Mouse (Mus musculus): ENCODE measurements around the gene Brix1. TPM values are rescaled to one million over a fixed set of nuclear protein-coding genes. Genes with fewer than 3 reads are reported as not detected.
"Not testable (repeated sequence)": the region's sequence is repeated elsewhere in the genome, so short reads cannot be mapped to it uniquely, and the experiment has no call there.

The Brix1 gene
- polyA plus RNA-seq, 1 experiment from 2014 or later: 66.5 TPM

DNA sequence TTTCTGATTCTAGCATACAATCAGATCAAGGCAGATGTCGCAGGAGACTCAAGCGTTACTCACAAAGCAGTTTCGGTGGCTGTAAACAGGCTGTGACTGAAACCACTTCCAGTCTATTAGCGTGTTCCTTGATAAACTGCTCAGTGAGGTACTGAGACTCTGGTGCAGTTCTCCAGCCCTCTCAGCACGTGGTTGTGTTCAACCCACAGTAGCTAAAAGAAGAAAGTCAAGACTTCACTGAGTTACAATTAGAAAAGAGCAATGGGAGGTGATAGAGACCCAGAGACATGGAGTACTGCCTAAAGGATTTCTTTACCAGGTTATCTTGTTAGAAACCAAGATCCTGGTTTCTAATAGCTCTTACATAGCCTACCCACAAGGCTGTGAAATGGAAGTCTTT is 13.8 kb upstream of the Brix1 start:
- peaks cover 7% of the 10 kb centered on the region for H3K36me3 ChIP-seq (replicated peaks; ENCODE audit: control insufficient read depth, insufficient read depth)
- no peak overlapping the region for H3K27ac ChIP-seq
- no peak for ATAC-seq (ENCODE audit: low FRiP score)
- no peaks in the 10 kb centered on the region for H3K27me3 ChIP-seq (ENCODE audit: control insufficient read depth, insufficient read depth, low read length)
- DNase-seq (ENCODE audit: low spot score): no peak
- H3K4me3 ChIP-seq (replicated peaks; ENCODE audit: low read length): no peak overlapping the region
- H3K4me1 ChIP-seq (replicated peaks; ENCODE audit: control insufficient read depth, insufficient read depth, low read length): no peaks in the 10 kb centered on the region
- 83% methylated on average over 5 of the region's 5 CpGs for WGBS
- no peak overlapping the region for H3K9ac ChIP-seq
- H3K9me3 ChIP-seq (ENCODE audit: control insufficient read depth, low read length): no peaks in the 10 kb centered on the region
- H3K4me2 ChIP-seq (replicated peaks): no peak overlapping the region

GRCm38 (mm10) chr15:10496696-10497095 is 10.9 kb upstream of the Brix1 start:
- H3K4me2 ChIP-seq (replicated peaks); DNase-seq (ENCODE audit: low spot score); H3K4me1 ChIP-seq (replicated peaks; ENCODE audit: control insufficient read depth, insufficient read depth, low read length); H3K9ac ChIP-seq; H3K27me3 ChIP-seq (ENCODE audit: control insufficient read depth, insufficient read depth, low read length); H3K27ac ChIP-seq; ATAC-seq (ENCODE audit: low FRiP score); H3K9me3 ChIP-seq (ENCODE audit: control insufficient read depth, low read length); H3K4me3 ChIP-seq (replicated peaks; ENCODE audit: low read length): not testable (repeated sequence)
- WGBS: 98% methylated on average over 1 of the region's 1 CpGs
- H3K36me3 ChIP-seq (replicated peaks; ENCODE audit: control insufficient read depth, insufficient read depth): peaks cover 31% of the 10 kb centered on the region

DNA sequence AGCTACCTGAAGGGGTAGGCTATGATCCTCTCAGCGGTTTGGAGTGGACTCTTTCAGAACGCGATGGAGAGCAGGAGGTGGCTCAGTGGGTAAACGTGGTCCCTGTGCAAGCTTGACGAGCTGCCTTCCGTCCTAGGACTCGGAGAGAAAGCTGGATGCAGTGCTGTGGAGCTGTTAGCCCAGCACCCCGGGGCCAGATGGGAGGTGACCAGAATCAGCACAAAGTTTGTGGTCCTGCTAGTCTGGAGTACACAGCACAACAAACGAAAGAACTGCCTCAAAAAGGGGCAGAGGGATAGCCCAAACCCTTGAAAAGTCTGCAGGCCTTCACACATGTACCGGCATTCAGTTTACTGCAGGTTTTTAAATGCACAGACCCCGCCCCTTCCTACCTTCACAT is 10.2 kb upstream of the Brix1 start:
- no peak for DNase-seq (ENCODE audit: low spot score)
- 95% methylated on average over 11 of the region's 11 CpGs for WGBS

DNA sequence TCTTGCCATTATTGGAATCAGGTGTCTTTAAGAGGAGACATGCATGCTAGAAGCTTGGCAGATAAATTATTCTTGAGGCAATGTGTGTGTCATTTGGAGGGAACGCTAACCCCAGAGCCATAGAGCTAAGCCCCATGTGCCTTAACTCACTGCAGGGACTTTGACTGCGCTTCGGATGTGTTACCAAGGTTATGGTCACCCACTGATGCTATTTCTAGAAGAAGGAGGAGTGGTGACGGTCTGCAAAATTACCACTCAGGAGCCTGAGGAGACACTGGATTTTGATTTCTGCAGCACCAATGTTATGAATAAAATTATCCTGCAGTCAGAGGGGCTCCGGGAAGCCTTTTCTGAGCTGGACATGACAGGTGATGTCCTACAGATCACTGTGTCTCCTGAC is 4.4 kb upstream of the Brix1 start:
- Histone ChIP-seq H3K36me3 (replicated peaks; ENCODE audit: control insufficient read depth, insufficient read depth) (peaks cover 41% of the 10 kb centered on the region), H3K4me2 (replicated peaks) (no peak overlapping the region), H3K9me3 (ENCODE audit: control insufficient read depth, low read length) (no peaks in the 10 kb centered on the region), H3K27ac (no peak overlapping the region), H3K4me3 (replicated peaks; ENCODE audit: low read length) (no peak overlapping the region), H3K27me3 (ENCODE audit: control insufficient read depth, insufficient read depth, low read length) (no peaks in the 10 kb centered on the region), H3K4me1 (replicated peaks; ENCODE audit: control insufficient read depth, insufficient read depth, low read length) (peaks cover 12% of the 10 kb centered on the region), H3K9ac (no peak overlapping the region)
- no peak for ATAC-seq (ENCODE audit: low FRiP score)
- WGBS: 92% methylated on average over 5 of the region's 5 CpGs
- no peak for DNase-seq (ENCODE audit: low spot score)

More for the DNA sequence above, 10.2 kb upstream of the Brix1 start:
- no peak overlapping the region for H3K9ac ChIP-seq
- H3K27me3 ChIP-seq (ENCODE audit: control insufficient read depth, insufficient read depth, low read length): no peaks in the 10 kb centered on the region
- H3K4me3 ChIP-seq (replicated peaks; ENCODE audit: low read length): no peak overlapping the region
- H3K27ac ChIP-seq: no peak overlapping the region
- H3K4me2 ChIP-seq (replicated peaks): no peak overlapping the region
- H3K9me3 ChIP-seq (ENCODE audit: control insufficient read depth, low read length): no peaks in the 10 kb centered on the region
- no peak for ATAC-seq (ENCODE audit: low FRiP score)
- H3K36me3 ChIP-seq (replicated peaks; ENCODE audit: control insufficient read depth, insufficient read depth): peaks cover 36% of the 10 kb centered on the region
- no peaks in the 10 kb centered on the region for H3K4me1 ChIP-seq (replicated peaks; ENCODE audit: control insufficient read depth, insufficient read depth, low read length)

- 59% methylated on average over 2 of the region's 2 CpGs for WGBS
- H3K4me3 ChIP-seq (replicated peaks; ENCODE audit: low read length): peak overlapping the region; percentile 82; the same call in 1 of the 2 replicates
- H3K9ac ChIP-seq: peak overlapping the region; percentile 80
- H3K9me3 ChIP-seq (ENCODE audit: control insufficient read depth, low read length): no peaks in the 10 kb centered on the region
- DNase-seq (ENCODE audit: low spot score) (no peak), ATAC-seq (ENCODE audit: low FRiP score) (no peak)
- H3K36me3 ChIP-seq (replicated peaks; ENCODE audit: control insufficient read depth, insufficient read depth): peaks cover 33% of the 10 kb centered on the region
- H3K4me1 ChIP-seq (replicated peaks; ENCODE audit: control insufficient read depth, insufficient read depth, low read length): peaks cover 20% of the 10 kb centered on the region
- no peaks in the 10 kb centered on the region for H3K27me3 ChIP-seq (ENCODE audit: control insufficient read depth, insufficient read depth, low read length)
- peak overlapping the region; percentile 66 for H3K4me2 ChIP-seq (replicated peaks)
- H3K27ac ChIP-seq: no peak overlapping the region
These were observed 1.5 kb upstream of the Brix1 start for GRCm38 (mm10) chr15:10487246-10487645.

GRCm38 (mm10) chr15:10486365-10486839 is 655 bp upstream of the Brix1 start:
- peak; percentile 54 for ATAC-seq (ENCODE audit: low FRiP score)
- H3K9me3 ChIP-seq (ENCODE audit: control insufficient read depth, low read length): no peaks in the 10 kb centered on the region
- 1% methylated on average over 18 of the region's 18 CpGs for WGBS
- peaks cover 31% of the 10 kb centered on the region for H3K36me3 ChIP-seq (replicated peaks; ENCODE audit: control insufficient read depth, insufficient read depth)
- peak overlapping the region; percentile 80 for H3K9ac ChIP-seq
- peak overlapping the region; percentile 66 for H3K4me2 ChIP-seq (replicated peaks)
- DNase-seq (ENCODE audit: low spot score): no peak
- peaks cover 20% of the 10 kb centered on the region for H3K4me1 ChIP-seq (replicated peaks; ENCODE audit: control insufficient read depth, insufficient read depth, low read length)
- H3K4me3 ChIP-seq (replicated peaks; ENCODE audit: low read length): peak overlapping the region; percentile 82
- H3K27ac ChIP-seq: peak overlapping the region; percentile 75
- no peaks in the 10 kb centered on the region for H3K27me3 ChIP-seq (ENCODE audit: control insufficient read depth, insufficient read depth, low read length)

- WGBS: 15% methylated on average over 3 of the region's 3 CpGs
- Histone ChIP-seq H3K27me3 (ENCODE audit: control insufficient read depth, insufficient read depth, low read length) (no peaks in the 10 kb centered on the region), H3K27ac (peak overlapping the region; percentile 74; the same call in 1 of the 2 replicates), H3K4me1 (replicated peaks; ENCODE audit: control insufficient read depth, insufficient read depth, low read length) (peaks cover 12% of the 10 kb centered on the region), H3K9ac (peak overlapping the region; percentile 82), H3K9me3 (ENCODE audit: control insufficient read depth, low read length) (no peaks in the 10 kb centered on the region), H3K4me2 (replicated peaks) (peak overlapping the region; percentile 87), H3K4me3 (replicated peaks; ENCODE audit: low read length) (peak overlapping the region; percentile 96), H3K36me3 (replicated peaks; ENCODE audit: control insufficient read depth, insufficient read depth) (peaks cover 14% of the 10 kb centered on the region)
- no peak for DNase-seq (ENCODE audit: low spot score)
- ATAC-seq (ENCODE audit: low FRiP score): no peak
These were observed 14.8 kb downstream of the Brix1 start for GRCm38 (mm10) chr15:10470941-10471340.

DNA sequence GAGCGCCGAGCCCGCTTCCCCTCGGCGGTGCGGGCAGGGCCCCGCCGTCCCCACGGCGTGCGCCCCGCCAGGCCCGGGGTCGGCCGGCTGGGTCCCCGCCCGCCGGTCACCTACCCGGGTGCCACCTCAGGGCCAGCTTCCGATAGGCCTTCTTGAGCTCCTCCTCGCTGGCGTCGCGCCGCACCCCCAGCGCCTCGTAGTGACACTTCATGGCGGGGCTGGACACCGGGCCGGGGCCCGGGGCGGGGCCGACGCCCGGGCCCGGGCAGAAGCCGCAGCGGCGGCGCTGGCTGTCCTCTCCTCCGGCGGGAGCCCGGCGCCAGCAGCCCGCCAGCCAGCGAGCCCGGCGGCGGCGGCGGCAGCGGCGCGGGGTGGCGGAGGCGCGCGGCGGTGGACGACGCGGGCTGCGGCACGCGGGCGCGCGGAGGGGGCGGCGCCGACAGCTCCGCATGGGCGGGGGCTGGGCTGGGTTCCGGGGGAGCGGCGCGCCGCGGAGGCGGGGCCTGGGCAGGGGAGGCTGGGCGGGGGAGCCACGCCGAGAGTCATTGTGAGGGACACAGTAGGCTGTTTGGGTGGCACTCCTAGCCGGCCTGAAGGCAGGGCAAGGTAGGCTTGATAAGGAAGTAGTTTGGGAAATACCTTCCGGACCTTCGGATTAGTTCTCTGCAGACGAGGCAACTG is 15.5 kb downstream of the Brix1 start, which contains the start of gene Dnajc21:
Gene Dnajc21, minus strand, starts transcription at position 366 of the 681 bp plus-strand sequence.
- Histone ChIP-seq H3K27me3 (ENCODE audit: control insufficient read depth, insufficient read depth, low read length) (no peaks in the 10 kb centered on the region), H3K27ac (peak within 1 kb of the TSS; percentile 74), H3K4me1 (replicated peaks; ENCODE audit: control insufficient read depth, insufficient read depth, low read length) (peaks cover 12% of the 10 kb centered on the region), H3K9me3 (ENCODE audit: control insufficient read depth, low read length) (no peaks in the 10 kb centered on the region), H3K36me3 (replicated peaks; ENCODE audit: control insufficient read depth, insufficient read depth) (peaks cover 9% of the 10 kb centered on the region), H3K4me3 (replicated peaks; ENCODE audit: low read length) (peak within 1 kb of the TSS; percentile 96), H3K9ac (peak within 1 kb of the TSS; percentile 82), H3K4me2 (replicated peaks) (peak within 1 kb of the TSS; percentile 87)
- ATAC-seq (ENCODE audit: low FRiP score) (peak; percentile 97), DNase-seq (ENCODE audit: low spot score) (peak; percentile 80)
- under 1% methylated on average over 56 of the region's 87 CpGs for WGBS

GRCm38 (mm10) chr15:10469641-10470150 is 16.1 kb downstream of the Brix1 start:
- WGBS: under 1% methylated on average over 39 of the region's 40 CpGs
- ATAC-seq (ENCODE audit: low FRiP score): peak; percentile 16; the same call in 1 of the 2 replicates

More at GRCm38 (mm10) chr15:10469641-10470150, 16.1 kb downstream of the Brix1 start:
- Histone ChIP-seq H3K36me3 (replicated peaks; ENCODE audit: control insufficient read depth, insufficient read depth) (0 out of 2 replicates have a peak, but pooled peaks cover 5% of the 10 kb centered on the region), H3K4me1 (replicated peaks; ENCODE audit: control insufficient read depth, insufficient read depth, low read length) (peaks cover 12% of the 10 kb centered on the region), H3K4me2 (replicated peaks) (peak overlapping the region; percentile 87), H3K9me3 (ENCODE audit: control insufficient read depth, low read length) (no peaks in the 10 kb centered on the region), H3K27me3 (ENCODE audit: control insufficient read depth, insufficient read depth, low read length) (no peaks in the 10 kb centered on the region), H3K27ac (peak overlapping the region; percentile 74; the same call in 1 of the 2 replicates), H3K9ac (peak overlapping the region; percentile 82), H3K4me3 (replicated peaks; ENCODE audit: low read length) (peak overlapping the region; percentile 96)
- peak; percentile 29 for DNase-seq (ENCODE audit: low spot score)
